Mouse (Mus musculus): ENCODE measurements around the gene Vps29. TPM values are rescaled to one million over a fixed set of nuclear protein-coding genes. Genes with fewer than 3 reads are reported as not detected.
"Not testable (repeated sequence)": the region's sequence is repeated elsewhere in the genome, so short reads cannot be mapped to it uniquely, and the experiment has no call there.

Vps29 gene
- 198 and 215 TPM in 2 replicates for polyA plus RNA-seq (2015; fragmentation: Nextera tagmentation; extraction: Ambion mirVana)

- peak; percentile 99 for DNase-seq (ENCODE audit: low spot score)
Observed at GRCm38 (mm10) chr5:122353807-122354491, at the start of gene Vps29, which contains the start of gene Rad9b. Gene Vps29, plus strand, starts transcription at chr5:122354369. Gene Rad9b, minus strand, starts transcription at chr5:122354233.

GRCm38 (mm10) chr5:122304541-122304940, 49.6 kb upstream of the Vps29 start:
- DNase-seq (ENCODE audit: low spot score) = no peak

- DNase-seq (ENCODE audit: low spot score) = no peak
Observed at GRCm38 (mm10) chr5:122305472-122305871, 48.7 kb upstream of the Vps29 start.

- DNase-seq (ENCODE audit: low spot score) = no peak
Observed at GRCm38 (mm10) chr5:122306536-122306935, 47.6 kb upstream of the Vps29 start.

- DNase-seq (ENCODE audit: low spot score) = peak; percentile 79
Observed at GRCm38 (mm10) chr5:122310699-122311098, 43.5 kb upstream of the Vps29 start.

GRCm38 (mm10) chr5:122311692-122312091, 42.5 kb upstream of the Vps29 start:
- peak; percentile 93 for DNase-seq (ENCODE audit: low spot score)

- no peak for DNase-seq (ENCODE audit: low spot score)
Observed at GRCm38 (mm10) chr5:122312346-122312745, 41.8 kb upstream of the Vps29 start.

GRCm38 (mm10) chr5:122312942-122313684, 41.1 kb upstream of the Vps29 start:
- peak; percentile 45 for DNase-seq (ENCODE audit: low spot score)

GRCm38 (mm10) chr5:122314966-122315667, 39.1 kb upstream of the Vps29 start:
- DNase-seq (ENCODE audit: low spot score) = peak; percentile 52

- DNase-seq (ENCODE audit: low spot score) = peak; percentile 65
Observed at GRCm38 (mm10) chr5:122317329-122318045, 36.7 kb upstream of the Vps29 start.

GRCm38 (mm10) chr5:122318100-122318499, 36.1 kb upstream of the Vps29 start:
- DNase-seq (ENCODE audit: low spot score) = peak; percentile 75

GRCm38 (mm10) chr5:122318976-122319375, 35.2 kb upstream of the Vps29 start:
- not testable (repeated sequence) for DNase-seq (ENCODE audit: low spot score)

GRCm38 (mm10) chr5:122319474-122320204, 34.5 kb upstream of the Vps29 start:
- DNase-seq (ENCODE audit: low spot score) = no peak

GRCm38 (mm10) chr5:122320205-122320781, 33.9 kb upstream of the Vps29 start:
- no peak for DNase-seq (ENCODE audit: low spot score)

- no peak for DNase-seq (ENCODE audit: low spot score)
Observed at GRCm38 (mm10) chr5:122323523-122323922, 30.6 kb upstream of the Vps29 start.

- DNase-seq (ENCODE audit: low spot score) = no peak
Observed at GRCm38 (mm10) chr5:122324608-122325431, 29.3 kb upstream of the Vps29 start.

GRCm38 (mm10) chr5:122325477-122325876, 28.7 kb upstream of the Vps29 start:
- no peak for DNase-seq (ENCODE audit: low spot score)

- DNase-seq (ENCODE audit: low spot score) = no peak
Observed at GRCm38 (mm10) chr5:122327283-122327682, 26.9 kb upstream of the Vps29 start.

- DNase-seq (ENCODE audit: low spot score) = no peak
Observed at GRCm38 (mm10) chr5:122330269-122330668, 23.9 kb upstream of the Vps29 start.
